Mouse (Mus musculus): ENCODE data around the gene Olfr469. TPM values are rescaled to one million over a fixed set of nuclear protein-coding genes. Genes with fewer than 3 reads are reported as not detected.
"Not testable (repeated sequence)": the region's sequence is repeated elsewhere in the genome, so short reads cannot be mapped to it uniquely, and the experiment has no call there.

The Olfr469 gene
- polyA plus RNA-seq (2014; fragmentation: Nextera tagmentation; extraction: Ambion mirVana): not detected in 2 replicates

DNA sequence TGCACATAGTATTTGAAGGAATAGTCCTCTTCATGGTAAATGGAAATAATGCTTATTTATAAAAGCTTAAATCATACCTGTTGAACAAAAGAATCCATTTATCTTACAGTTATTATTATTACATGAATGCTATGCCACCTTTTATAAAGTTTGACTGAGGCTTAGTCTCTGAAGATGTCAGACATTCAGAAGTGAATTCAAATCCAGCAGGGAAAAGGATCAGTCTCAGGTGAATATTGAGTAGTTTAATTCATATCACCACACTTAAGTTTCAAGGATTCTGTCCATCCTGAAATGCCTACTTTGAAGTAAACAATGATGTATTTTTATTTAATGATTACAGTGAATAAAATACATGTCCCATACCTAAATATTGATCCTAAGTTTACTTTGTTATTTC is at the start of gene Olfr469:
Gene Olfr469 (minus strand): TSS at position 101 of the 400 bp plus-strand sequence.
- H3K36me3 ChIP-seq (replicated peaks; ENCODE audit: control insufficient read depth, insufficient read depth, low read depth, low read length); H3K4me2 ChIP-seq (ENCODE audit: low read depth, low read length); H3K4me3 ChIP-seq (ENCODE audit: low read depth, low read length); DNase-seq (ENCODE audit: low spot score); H3K9ac ChIP-seq (replicated peaks; ENCODE audit: low read length); H3K27me3 ChIP-seq (ENCODE audit: control insufficient read depth, insufficient read depth, low read length); ATAC-seq (replicated peaks; ENCODE audit: insufficient number of reproducible peaks, low FRiP score, low TSS enrichment, low read depth); H3K27ac ChIP-seq (replicated peaks; ENCODE audit: low read depth, low read length); H3K4me1 ChIP-seq (ENCODE audit: control insufficient read depth, insufficient read depth, low read length); H3K9me3 ChIP-seq (replicated peaks; ENCODE audit: control insufficient read depth, low read length): not testable (repeated sequence)

DNA sequence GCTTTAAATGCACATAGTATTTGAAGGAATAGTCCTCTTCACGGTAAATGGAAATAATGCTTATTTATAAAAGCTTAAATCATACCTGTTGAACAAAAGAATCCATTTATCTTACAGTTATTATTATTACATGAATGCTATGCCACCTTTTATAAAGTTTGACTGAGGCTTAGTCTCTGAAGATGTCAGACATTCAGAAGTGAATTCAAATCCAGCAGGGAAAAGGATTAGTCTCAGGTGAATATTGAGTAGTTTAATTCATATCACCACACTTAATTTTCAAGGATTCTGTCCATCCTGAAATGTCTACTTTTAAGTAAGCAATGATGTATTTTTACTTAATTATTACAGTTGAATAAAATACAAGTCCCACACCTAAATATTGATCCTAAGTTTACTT is 22.0 kb upstream of the Olfr469 start, which contains the start of gene Olfr470:
Gene Olfr470 (minus strand): TSS at position 101 of the 400 bp plus-strand sequence.
- H3K9me3 ChIP-seq (replicated peaks; ENCODE audit: control insufficient read depth, low read length); H3K4me1 ChIP-seq (ENCODE audit: control insufficient read depth, insufficient read depth, low read length); H3K4me2 ChIP-seq (ENCODE audit: low read depth, low read length); H3K9ac ChIP-seq (replicated peaks; ENCODE audit: low read length); ATAC-seq (replicated peaks; ENCODE audit: insufficient number of reproducible peaks, low FRiP score, low TSS enrichment, low read depth); DNase-seq (ENCODE audit: low spot score); H3K27me3 ChIP-seq (ENCODE audit: control insufficient read depth, insufficient read depth, low read length); H3K27ac ChIP-seq (replicated peaks; ENCODE audit: low read depth, low read length); H3K36me3 ChIP-seq (replicated peaks; ENCODE audit: control insufficient read depth, insufficient read depth, low read depth, low read length); H3K4me3 ChIP-seq (ENCODE audit: low read depth, low read length): not testable (repeated sequence)
- 78% methylated on average over 1 of the region's 1 CpGs for WGBS

DNA sequence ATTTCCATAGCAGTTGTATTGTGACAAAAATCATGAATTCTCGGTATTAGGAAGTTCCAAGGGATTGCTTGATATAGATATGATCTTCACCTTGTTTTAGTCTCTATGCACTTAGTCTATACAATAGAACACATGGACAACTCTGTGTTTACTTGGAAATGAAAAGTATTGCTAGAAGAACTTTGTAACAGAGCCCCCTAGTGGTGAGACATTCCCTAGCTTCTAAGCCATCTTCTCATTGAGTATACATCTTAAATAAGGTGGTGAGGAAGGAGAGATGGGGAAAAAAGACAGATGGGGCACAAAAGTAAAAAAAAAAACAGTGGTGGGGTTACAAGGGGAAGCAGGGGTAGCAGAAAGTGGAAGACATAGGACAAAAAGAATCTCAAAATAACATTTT is 16.4 kb upstream of the Olfr469 start:
- Histone ChIP-seq H3K4me2 (ENCODE audit: low read depth, low read length) (no peak overlapping the region), H3K4me3 (ENCODE audit: low read depth, low read length) (no peak overlapping the region), H3K27ac (replicated peaks; ENCODE audit: low read depth, low read length) (no peak overlapping the region), H3K4me1 (ENCODE audit: control insufficient read depth, insufficient read depth, low read length) (no peaks in the 10 kb centered on the region), H3K27me3 (ENCODE audit: control insufficient read depth, insufficient read depth, low read length) (no peaks in the 10 kb centered on the region), H3K9me3 (replicated peaks; ENCODE audit: control insufficient read depth, low read length) (no peaks in the 10 kb centered on the region), H3K9ac (replicated peaks; ENCODE audit: low read length) (no peak overlapping the region), H3K36me3 (replicated peaks; ENCODE audit: control insufficient read depth, insufficient read depth, low read depth, low read length) (no peaks in the 10 kb centered on the region)
- ATAC-seq (replicated peaks; ENCODE audit: insufficient number of reproducible peaks, low FRiP score, low TSS enrichment, low read depth): no peak
- DNase-seq (ENCODE audit: low spot score): peak; percentile 71
- 76% methylated on average over 1 of the region's 1 CpGs for WGBS

DNA sequence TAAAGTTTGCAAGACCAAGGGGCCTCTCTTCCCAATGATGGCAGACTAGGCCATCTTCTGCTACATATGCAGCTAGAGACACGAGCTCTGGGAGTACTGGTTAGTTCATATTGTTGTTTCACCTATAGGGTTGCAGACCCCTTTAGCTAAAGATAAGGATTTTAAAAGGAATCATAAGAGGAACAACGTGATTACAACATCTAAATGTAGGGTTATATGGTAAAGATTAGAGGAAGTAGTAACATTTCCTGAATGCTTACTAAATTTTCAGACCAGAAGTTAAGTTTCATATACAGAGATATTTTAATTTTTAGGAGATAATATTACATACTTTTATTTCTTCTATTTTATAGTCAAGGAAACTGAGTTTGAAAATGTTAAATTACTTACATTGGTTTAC is 1.5 kb downstream of the Olfr469 start:
- not testable (repeated sequence) for H3K27ac ChIP-seq (replicated peaks; ENCODE audit: low read depth, low read length); H3K9ac ChIP-seq (replicated peaks; ENCODE audit: low read length); H3K27me3 ChIP-seq (ENCODE audit: control insufficient read depth, insufficient read depth, low read length); H3K36me3 ChIP-seq (replicated peaks; ENCODE audit: control insufficient read depth, insufficient read depth, low read depth, low read length); ATAC-seq (replicated peaks; ENCODE audit: insufficient number of reproducible peaks, low FRiP score, low TSS enrichment, low read depth); H3K4me3 ChIP-seq (ENCODE audit: low read depth, low read length); DNase-seq (ENCODE audit: low spot score); H3K4me1 ChIP-seq (ENCODE audit: control insufficient read depth, insufficient read depth, low read length); H3K4me2 ChIP-seq (ENCODE audit: low read depth, low read length); H3K9me3 ChIP-seq (replicated peaks; ENCODE audit: control insufficient read depth, low read length)
- WGBS: 71% methylated on average over 2 of the region's 2 CpGs

DNA sequence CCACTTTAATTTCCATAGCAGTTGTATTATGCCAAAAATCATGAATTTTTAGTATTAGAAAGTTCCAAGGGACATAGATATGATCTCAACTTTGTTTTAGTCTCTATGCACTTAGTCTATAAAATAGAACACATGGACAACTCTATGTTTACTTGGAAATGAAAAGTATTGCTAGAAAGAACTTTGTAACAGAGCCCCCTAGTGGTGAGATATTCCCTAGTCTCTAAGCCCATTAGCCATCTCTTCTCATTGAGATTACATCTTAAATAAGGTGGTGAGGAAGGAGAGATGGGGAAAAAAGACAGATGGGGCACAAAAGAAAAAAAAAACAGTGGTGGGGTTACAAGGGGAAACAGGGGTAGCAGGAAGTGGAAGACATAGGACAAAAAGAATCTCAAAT is 5.9 kb downstream of the Olfr469 start:
- DNase-seq (ENCODE audit: low spot score): peak; percentile 48
- Histone ChIP-seq H3K4me3 (ENCODE audit: low read depth, low read length) (no peak overlapping the region), H3K36me3 (replicated peaks; ENCODE audit: control insufficient read depth, insufficient read depth, low read depth, low read length) (no peaks in the 10 kb centered on the region), H3K27me3 (ENCODE audit: control insufficient read depth, insufficient read depth, low read length) (no peaks in the 10 kb centered on the region), H3K9me3 (replicated peaks; ENCODE audit: control insufficient read depth, low read length) (no peaks in the 10 kb centered on the region), H3K4me1 (ENCODE audit: control insufficient read depth, insufficient read depth, low read length) (no peaks in the 10 kb centered on the region), H3K4me2 (ENCODE audit: low read depth, low read length) (no peak overlapping the region), H3K9ac (replicated peaks; ENCODE audit: low read length) (no peak overlapping the region), H3K27ac (replicated peaks; ENCODE audit: low read depth, low read length) (no peak overlapping the region)
- no peak for ATAC-seq (replicated peaks; ENCODE audit: insufficient number of reproducible peaks, low FRiP score, low TSS enrichment, low read depth)

DNA sequence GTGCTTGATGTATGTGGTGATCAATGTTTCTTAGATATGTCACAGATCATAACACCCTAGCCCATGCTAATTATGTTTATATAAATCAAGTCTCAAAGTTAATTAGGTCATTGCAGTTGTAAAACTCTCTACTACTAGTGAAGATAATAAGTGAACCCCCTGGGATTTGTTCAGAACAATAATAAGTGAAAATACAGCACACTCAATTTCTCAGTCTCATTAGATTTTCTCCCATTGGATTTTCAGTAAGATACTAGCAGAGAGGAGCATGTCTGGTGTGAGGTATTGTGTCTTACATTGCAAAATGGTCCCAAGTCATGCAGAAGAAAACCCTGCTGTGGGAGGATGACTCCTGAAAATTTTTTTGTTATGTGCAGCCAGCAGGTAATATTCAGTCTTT is 13.4 kb downstream of the Olfr469 start, which contains the start of gene Olfr467:
Gene Olfr467 (plus strand): TSS at position 301 of the 400 bp plus-strand sequence.
- Histone ChIP-seq H3K4me2 (ENCODE audit: low read depth, low read length) (no peak within 1 kb of the TSS), H3K9ac (replicated peaks; ENCODE audit: low read length) (no peak within 1 kb of the TSS), H3K27me3 (ENCODE audit: control insufficient read depth, insufficient read depth, low read length) (no peaks in the 10 kb centered on the region), H3K27ac (replicated peaks; ENCODE audit: low read depth, low read length) (no peak within 1 kb of the TSS), H3K36me3 (replicated peaks; ENCODE audit: control insufficient read depth, insufficient read depth, low read depth, low read length) (no peaks in the 10 kb centered on the region), H3K4me3 (ENCODE audit: low read depth, low read length) (no peak within 1 kb of the TSS), H3K9me3 (replicated peaks; ENCODE audit: control insufficient read depth, low read length) (no peaks in the 10 kb centered on the region), H3K4me1 (ENCODE audit: control insufficient read depth, insufficient read depth, low read length) (no peaks in the 10 kb centered on the region)
- ATAC-seq (replicated peaks; ENCODE audit: insufficient number of reproducible peaks, low FRiP score, low TSS enrichment, low read depth): no peak
- DNase-seq (ENCODE audit: low spot score): no peak

DNA sequence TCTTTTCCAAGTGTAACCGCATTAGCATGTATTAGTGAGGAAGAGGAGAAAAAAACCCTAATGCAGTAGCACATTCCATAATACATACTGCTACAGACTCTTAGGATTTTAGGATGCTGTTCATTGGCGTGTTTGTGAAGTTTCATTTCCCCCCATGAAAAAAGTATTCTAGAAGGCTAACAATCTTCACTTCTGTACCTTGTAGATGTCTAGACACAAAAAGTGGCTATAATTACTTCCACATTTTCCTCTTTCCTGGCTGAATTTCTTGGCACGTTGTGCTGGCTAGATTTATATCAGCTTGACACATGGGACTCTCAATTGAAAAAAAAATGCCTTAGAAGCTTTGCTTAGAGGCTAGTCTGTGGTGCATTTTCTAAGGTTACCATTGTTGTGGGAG is 23.2 kb downstream of the Olfr469 start:
- no peaks in the 10 kb centered on the region for H3K4me1 ChIP-seq (ENCODE audit: control insufficient read depth, insufficient read depth, low read length)
- H3K4me3 ChIP-seq (ENCODE audit: low read depth, low read length): no peak overlapping the region
- no peak overlapping the region for H3K9ac ChIP-seq (replicated peaks; ENCODE audit: low read length)
- 44% methylated on average over 3 of the region's 3 CpGs for WGBS
- ATAC-seq (replicated peaks; ENCODE audit: insufficient number of reproducible peaks, low FRiP score, low TSS enrichment, low read depth) (no peak; the same call in 1 of the 2 replicates), DNase-seq (ENCODE audit: low spot score) (peak; percentile 59)
- no peaks in the 10 kb centered on the region for H3K36me3 ChIP-seq (replicated peaks; ENCODE audit: control insufficient read depth, insufficient read depth, low read depth, low read length)
- H3K4me2 ChIP-seq (ENCODE audit: low read depth, low read length): no peak overlapping the region
- H3K9me3 ChIP-seq (replicated peaks; ENCODE audit: control insufficient read depth, low read length): no peaks in the 10 kb centered on the region
- no peaks in the 10 kb centered on the region for H3K27me3 ChIP-seq (ENCODE audit: control insufficient read depth, insufficient read depth, low read length)
- no peak overlapping the region for H3K27ac ChIP-seq (replicated peaks; ENCODE audit: low read depth, low read length)

DNA sequence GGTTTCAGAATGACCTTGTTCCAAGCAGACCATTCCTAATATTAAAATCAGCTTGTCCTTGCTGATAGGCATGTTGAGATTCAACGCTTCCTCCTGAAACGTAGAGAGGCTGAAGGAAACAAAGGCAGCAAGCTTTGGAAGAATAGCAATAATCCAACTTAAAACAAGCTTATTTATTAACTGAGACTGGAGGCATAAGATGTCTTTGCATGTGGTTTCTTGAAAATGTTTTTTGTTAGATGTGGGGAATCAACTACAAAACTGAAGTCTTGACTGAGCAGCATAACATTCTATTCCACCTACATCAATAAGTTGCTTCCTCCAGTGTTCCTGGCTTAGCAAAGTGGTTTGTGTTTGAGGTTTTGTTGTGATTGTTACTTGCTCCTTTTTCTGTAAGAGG is 24.2 kb downstream of the Olfr469 start, which contains the start of gene Ovch2:
Gene Ovch2 (minus strand): TSS at position 101 of the 400 bp plus-strand sequence.
- no peak within 1 kb of the TSS for H3K27ac ChIP-seq (replicated peaks; ENCODE audit: low read depth, low read length)
- no peaks in the 10 kb centered on the region for H3K9me3 ChIP-seq (replicated peaks; ENCODE audit: control insufficient read depth, low read length)
- H3K4me2 ChIP-seq (ENCODE audit: low read depth, low read length): no peak within 1 kb of the TSS
- no peak for ATAC-seq (replicated peaks; ENCODE audit: insufficient number of reproducible peaks, low FRiP score, low TSS enrichment, low read depth)
- H3K27me3 ChIP-seq (ENCODE audit: control insufficient read depth, insufficient read depth, low read length): no peaks in the 10 kb centered on the region
- H3K36me3 ChIP-seq (replicated peaks; ENCODE audit: control insufficient read depth, insufficient read depth, low read depth, low read length): no peaks in the 10 kb centered on the region
- WGBS: 91% methylated on average over 2 of the region's 2 CpGs
- H3K4me3 ChIP-seq (ENCODE audit: low read depth, low read length): no peak within 1 kb of the TSS
- no peaks in the 10 kb centered on the region for H3K4me1 ChIP-seq (ENCODE audit: control insufficient read depth, insufficient read depth, low read length)
- H3K9ac ChIP-seq (replicated peaks; ENCODE audit: low read length): no peak within 1 kb of the TSS
- DNase-seq (ENCODE audit: low spot score): no peak

Data from embryonic facial prominence, embryonic 11.5 days (tissue).